Mouse (Mus musculus) spleen, adult 2 months (tissue): ENCODE measurements around the gene Prickle4.

Experiments used
- CTCF ChIP-seq: fragments of 200-500 bp; IDR thresholded peaks from 2 replicates; pipeline ENCODE4 v1.5.1; 2011; ENCODE audit warnings: mild to moderate bottlenecking, inconsistent platforms; ENCODE audit not compliant: insufficient read depth, insufficient read length, insufficient replicate concordance; ENCODE audit errors: extremely low read depth
- POLR2A ChIP-seq: fragments of 200-500 bp; IDR thresholded peaks from 2 replicates; pipeline ENCODE4 v1.6.1; 2011; ENCODE audit warnings: low read depth, low read length, inconsistent platforms

DNA sequence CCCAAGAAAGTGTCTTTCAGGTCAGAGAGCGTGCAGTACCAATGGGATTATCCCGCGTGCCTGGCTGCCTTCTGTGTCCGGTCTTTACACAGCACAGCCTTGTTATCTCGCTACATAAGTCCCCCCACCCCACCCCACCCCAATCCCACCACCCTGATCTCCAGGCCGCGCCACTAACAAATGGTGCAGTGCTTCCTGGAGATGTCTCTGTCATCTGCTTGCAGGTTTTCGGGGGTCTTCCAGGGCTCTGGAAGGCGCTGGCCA is 6.3 kb downstream of the Prickle4 start, which contains the start of gene Tomm6:
- TF ChIP-seq CTCF = no peak
- TF ChIP-seq POLR2A = no peak
